Mouse (Mus musculus) spleen, postnatal 10 days (tissue): Measurements from ENCODE around the gene Prex1.

Experiments used
- DNase-seq, 2 experiments: peaks; one replicate each; pipeline ENCODE4 v3.0.0; 2021 to 2022; ENCODE audit warnings: low spot score in 2 of 2

The Prex1 gene

DNA sequence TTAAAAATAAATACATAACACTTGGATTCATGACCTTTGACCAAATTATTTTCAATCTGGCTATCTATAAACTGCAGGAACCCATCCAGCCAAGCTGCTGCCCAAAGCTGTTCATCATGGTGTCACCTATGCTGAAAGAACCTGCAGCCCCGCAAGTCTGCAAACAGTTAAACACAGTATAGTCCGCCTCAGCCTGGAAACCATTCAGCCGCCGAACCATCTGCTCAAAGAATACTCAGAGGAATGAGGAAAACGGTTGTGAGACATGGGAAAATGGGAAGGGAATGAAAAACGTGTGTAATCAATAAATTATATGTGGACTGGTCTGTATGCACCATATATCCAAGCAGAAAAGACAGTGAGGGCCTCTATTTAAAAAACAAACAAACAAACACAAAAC, 13.3 kb upstream of the Prex1 start:
- no peak for DNase-seq

DNA sequence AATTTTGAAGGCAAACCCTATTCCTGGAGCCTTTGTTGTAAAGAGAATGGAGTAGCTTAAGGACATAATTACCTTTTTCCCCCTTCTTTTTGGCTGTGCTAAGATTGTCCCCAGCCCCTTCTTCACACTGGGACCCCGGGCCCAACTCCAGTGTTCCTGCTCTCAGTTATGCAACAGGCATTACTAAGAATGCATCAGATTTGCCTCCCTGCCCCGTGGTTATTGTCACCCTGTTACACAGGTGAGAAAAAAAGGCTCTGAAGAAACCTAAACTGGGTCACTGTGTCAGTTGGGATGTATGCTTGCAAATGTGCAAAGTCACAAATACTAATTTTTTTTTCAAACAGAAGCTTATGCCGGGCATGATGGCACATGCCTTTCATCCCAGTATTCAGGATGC, 6.8 kb upstream of the Prex1 start:
- no peak for DNase-seq

GRCm38 (mm10) chr2:166719930-166720305, 6.3 kb upstream of the Prex1 start:
- no peak for DNase-seq

DNA sequence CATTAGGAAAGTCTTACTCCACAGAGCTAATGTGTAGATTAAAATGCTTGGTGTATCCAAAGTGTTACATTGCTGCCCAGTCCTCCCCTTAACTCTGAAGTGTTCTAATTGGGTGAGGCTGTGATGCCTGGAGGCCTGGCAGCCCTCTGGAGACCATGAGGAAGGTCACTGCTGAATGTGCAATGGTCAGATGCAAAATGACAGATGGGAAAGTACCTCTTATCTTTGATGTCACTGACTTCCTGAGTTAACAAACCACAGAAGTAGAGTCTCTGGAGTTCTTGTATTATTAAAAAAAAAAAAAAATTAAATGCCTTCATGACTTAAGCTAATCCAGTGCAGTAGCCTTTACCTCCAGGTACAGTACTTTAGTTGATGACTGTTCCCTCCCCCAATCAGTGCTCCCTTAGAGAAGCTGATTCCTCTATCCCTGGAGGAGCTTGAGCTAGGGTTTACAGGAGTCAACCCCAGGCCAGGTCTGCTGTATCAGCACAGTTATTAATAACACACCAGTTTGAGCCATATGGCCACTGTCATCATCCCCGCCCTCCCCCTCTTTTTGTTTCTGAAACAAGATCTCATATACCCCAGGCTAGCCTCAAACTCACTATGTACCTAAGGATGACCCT, 5.8 kb upstream of the Prex1 start:
- DNase-seq, result no peak

- no peak for DNase-seq
These were observed 2.4 kb upstream of the Prex1 start for GRCm38 (mm10) chr2:166716067-166716466.

GRCm38 (mm10) chr2:166714427-166714699, 731 bp upstream of the Prex1 start:
- no peak for DNase-seq

GRCm38 (mm10) chr2:166712801-166713689, 587 bp downstream of the Prex1 start:
- DNase-seq, result peak; percentile 72 to 75

DNA sequence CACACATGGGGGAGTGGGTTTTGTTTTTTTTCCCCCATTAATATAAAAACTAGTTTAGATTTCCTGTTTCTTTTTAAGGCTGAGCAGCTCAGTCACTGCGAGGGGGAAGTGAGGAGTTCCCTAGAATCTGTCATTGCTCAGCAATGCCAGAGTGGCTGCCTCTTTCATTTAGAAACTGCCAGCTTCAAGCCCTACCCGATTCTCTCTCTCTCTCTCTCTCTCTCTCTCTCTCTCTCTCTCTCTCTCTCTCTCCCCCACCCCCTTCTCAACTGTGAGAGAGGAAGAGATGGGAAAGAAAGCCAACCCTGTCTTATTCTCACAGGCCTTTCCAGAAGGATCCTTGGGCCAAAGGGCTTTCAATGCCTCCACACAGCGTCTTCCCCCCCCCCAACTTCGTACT, 1.3 kb downstream of the Prex1 start:
- DNase-seq, result no peak

- DNase-seq, result peak in 1 of 2 experiments; percentile 34
These were observed 1.9 kb downstream of the Prex1 start for GRCm38 (mm10) chr2:166711681-166712132.

- DNase-seq, result no peak
These were observed 3.7 kb downstream of the Prex1 start for GRCm38 (mm10) chr2:166709883-166710282.

GRCm38 (mm10) chr2:166708304-166708703, 5.3 kb downstream of the Prex1 start:
- no peak for DNase-seq

- peak in 1 of 2 experiments; percentile 43 for DNase-seq
These were observed 7.1 kb downstream of the Prex1 start for GRCm38 (mm10) chr2:166706526-166706925.

DNA sequence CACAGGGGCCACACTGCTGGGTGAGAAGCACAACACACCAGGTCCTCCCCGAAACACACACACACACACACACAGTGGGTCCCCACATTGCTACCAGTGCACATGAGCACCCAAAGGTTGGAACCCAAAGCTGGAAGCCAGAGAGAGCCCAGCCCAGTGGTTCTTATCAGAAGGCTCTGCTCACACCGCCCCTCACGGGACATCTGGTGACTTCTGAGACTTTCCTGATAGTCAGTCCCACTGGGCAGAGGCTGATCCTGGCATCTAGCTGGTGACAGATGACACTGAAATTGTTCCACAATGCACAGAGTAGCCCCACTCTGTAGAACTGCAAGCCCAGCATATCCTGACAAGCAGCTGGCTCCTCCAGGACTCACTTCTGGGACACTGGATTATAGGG, 10.1 kb downstream of the Prex1 start:
- DNase-seq, result peak; percentile 49 to 76

GRCm38 (mm10) chr2:166702113-166702445, 11.6 kb downstream of the Prex1 start:
- DNase-seq, result peak in 1 of 2 experiments; percentile 48

DNA sequence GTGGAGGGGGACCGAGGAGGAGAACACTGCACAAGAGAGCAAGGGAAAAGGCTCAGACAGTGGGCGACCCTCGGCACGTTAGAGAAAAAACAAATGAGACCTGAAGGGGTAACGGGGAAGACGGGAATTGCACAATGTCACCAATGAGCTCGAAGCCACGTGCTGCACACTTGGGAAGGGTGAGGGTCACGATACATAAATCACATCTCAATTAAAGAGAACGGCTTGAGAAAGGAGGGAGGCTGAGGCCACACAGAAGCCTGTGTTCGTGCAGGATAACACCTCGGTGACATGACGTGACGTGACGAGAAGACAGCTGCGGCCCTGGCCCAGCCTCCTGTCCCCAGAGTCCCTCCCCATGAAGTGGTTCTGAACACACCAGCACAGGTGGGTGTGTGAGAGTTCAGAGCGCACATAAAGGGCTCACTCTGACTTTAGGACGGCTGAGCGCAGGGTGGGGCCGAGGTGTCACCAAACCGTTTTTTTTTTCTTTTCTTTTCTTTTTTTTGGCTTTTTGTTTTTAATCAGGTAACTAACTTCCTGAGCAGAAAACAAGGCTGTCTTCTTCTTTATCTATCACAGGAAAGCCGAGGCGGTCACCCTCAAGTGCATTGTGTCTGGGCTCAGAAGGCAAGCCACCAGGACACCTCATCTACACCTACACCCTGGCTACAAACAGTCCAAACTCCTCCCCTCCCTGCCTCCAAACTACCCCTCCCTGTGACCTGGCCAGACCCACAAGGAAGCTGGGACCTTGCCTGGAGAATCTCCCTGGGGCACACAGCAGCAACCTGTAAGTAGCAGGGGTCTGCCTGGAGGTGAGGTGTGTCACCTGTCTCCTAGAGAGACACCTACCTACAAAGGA, 12.2 kb downstream of the Prex1 start:
- peak in 1 of 2 experiments; percentile 46 for DNase-seq

DNA sequence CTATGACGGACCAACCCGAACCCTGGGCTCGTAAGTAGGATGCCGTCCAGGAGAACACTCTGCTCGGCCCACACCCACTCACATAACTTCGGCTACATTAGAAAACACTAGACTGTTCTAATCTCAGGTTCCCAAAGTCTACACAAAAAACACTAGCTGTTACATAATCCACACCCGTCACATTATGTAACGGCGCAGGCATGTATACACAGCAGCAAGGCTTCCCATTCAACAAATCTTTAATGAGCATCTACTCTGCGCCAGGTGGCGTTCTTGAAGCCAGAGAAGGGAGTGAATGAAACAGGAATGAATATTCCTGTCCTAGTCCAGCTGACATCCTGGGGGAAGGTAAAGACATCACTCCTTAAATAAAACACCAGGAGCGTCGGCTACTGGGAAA, 12.9 kb downstream of the Prex1 start:
- DNase-seq, result no peak

- DNase-seq, result peak in 1 of 2 experiments; percentile 59
These were observed 13.5 kb downstream of the Prex1 start for GRCm38 (mm10) chr2:166700116-166700515.

DNA sequence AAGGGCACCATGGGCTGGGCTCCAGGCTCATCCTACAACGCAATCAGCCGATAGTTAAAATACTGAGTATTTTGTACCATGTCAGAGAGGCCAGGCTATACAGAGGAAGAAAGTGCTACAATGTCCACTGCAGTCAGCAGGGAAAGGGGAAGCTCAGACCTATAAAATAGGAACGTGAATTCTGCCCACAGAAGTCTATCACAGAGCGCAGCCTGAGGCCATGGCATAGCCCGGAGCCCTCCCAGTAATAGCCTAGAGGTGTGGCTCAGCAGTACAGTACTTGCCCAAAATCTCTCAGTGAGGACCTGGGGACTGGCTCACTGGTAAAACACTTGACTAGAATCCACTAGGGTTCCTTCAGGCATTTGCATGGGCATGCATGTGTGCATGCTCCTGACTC, 14.1 kb downstream of the Prex1 start:
- no peak for DNase-seq

DNA sequence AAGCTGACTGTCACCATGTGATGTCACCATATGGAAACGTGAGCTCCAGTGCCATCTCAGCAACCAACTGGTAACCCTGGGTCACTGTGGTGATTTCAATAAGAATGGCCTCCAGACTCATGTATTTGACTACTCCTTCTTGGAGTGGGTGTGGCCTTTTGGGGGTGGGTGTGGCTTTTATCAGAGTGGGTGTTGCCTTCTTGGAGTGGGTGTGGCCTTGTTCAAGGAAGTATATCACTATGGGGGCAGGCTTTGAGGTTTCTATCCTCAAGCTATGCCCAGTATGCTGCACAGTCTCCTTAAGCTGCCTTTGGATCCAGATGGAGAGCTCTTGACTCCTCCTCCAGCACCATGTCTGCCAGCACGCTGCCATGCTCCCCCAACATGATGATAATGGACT, 19.0 kb downstream of the Prex1 start:
- peak in 1 of 2 experiments; percentile 33 for DNase-seq

DNA sequence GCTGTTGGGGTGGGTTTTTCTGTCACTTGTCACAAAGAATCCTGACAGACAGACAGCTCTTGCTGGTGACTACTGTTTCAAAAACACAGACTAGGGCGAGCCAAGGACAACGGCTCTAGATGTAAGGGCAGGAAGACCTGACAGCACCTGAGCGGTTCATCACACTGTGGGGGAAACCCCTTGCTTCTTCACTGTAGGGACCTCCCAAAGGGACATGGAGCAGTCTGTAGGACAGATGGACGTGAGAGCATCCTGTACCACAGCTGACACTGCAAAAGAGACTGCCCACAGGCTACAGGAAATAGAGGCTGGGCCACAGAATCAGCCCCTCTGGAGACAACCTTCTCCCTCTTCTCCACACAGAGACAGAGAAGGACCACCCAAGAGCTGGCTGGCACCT, 20.2 kb downstream of the Prex1 start:
- DNase-seq, result no peak

DNA sequence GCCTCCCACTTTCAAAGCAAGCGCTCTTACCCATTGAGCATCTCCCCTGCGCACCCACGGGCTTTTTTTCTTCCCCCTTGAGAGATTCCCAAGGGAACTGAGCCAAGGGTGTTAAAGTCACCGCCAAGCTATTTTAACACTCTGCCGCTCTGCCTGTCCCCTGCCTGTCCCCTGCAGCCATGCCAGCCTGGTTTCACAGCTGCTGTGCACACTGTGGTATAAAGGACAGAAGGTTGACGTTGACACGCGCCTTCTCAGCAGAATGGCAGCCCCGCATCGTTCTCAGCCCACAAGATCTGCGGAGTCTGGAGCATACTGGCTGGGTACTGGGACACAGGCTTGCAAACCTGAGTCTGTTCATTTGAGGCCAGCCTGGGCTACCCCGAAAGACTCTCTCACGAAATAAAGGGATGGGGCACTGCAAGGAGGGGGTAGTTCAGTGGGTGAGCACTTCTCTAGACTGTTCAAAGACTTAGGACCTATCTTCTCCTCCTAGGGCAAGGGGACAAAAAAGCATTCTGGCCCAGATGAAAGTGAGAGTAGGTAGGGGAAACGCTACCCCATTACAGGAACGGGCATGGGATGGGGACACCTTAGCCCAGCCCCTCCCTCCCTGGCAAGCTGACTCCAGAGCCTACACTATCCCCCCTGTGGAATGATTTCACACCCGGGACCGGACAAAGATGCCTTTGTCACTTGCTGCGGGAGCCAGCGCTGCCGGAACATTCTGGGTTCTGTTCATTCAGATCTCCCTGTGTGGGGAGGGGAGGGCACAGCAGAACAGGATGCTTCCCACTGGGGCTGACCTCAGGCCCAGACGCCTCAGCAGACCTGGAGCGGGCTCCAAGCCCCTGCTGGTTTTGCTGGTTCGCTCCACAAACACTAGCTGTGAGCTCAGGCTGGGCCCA, 21.8 kb downstream of the Prex1 start:
- no peak for DNase-seq
